Mouse (Mus musculus): ENCODE data around the gene I0C0044D17Rik. TPM values are rescaled to one million over a fixed set of nuclear protein-coding genes. Genes with fewer than 3 reads are reported as not detected.
"Not testable (repeated sequence)": the region's sequence is repeated elsewhere in the genome, so short reads cannot be mapped to it uniquely, and the experiment has no call there.

Gene I0C0044D17Rik
- polyA plus RNA-seq (2014; fragmentation: Nextera tagmentation; extraction: Ambion mirVana), result not detected in 2 replicates

DNA sequence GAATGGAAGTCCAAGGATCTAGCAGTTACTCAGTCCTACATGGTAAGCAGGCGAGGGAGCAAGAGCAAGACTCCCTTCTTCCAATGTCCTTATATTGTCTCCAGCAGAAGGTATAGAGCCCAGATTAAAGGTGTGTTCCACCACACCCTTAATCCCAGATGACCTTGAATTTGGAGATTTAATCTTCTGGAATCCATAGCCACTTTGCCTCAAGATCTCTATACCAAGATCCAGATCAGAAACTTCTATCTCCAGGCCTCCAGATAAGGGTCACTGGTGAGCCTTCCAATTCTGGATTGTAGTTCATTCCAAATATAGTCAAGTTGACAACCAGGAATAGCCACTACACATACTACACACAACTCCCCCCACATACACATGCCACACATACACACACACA lies at the start of gene I0C0044D17Rik:
Gene I0C0044D17Rik, minus strand, starts transcription at position 101 of the 400 bp plus-strand sequence.
- not testable (repeated sequence) for H3K9ac ChIP-seq (ENCODE audit: low read depth, low read length); H3K36me3 ChIP-seq (ENCODE audit: control insufficient read depth, insufficient read depth, low read length); H3K27me3 ChIP-seq (ENCODE audit: control insufficient read depth, insufficient read depth, low read length); H3K27ac ChIP-seq (ENCODE audit: low read depth, low read length); H3K9me3 ChIP-seq (replicated peaks; ENCODE audit: control insufficient read depth, low read length); H3K4me3 ChIP-seq (ENCODE audit: low read depth, low read length); H3K4me2 ChIP-seq; ATAC-seq (replicated peaks; ENCODE audit: insufficient number of reproducible peaks, low FRiP score, low TSS enrichment); H3K4me1 ChIP-seq (ENCODE audit: control insufficient read depth, insufficient read depth, low read length)
- WGBS (ENCODE audit: insufficient replicate concordance), result 90% methylated on average over 1 of the region's 1 CpGs

DNA sequence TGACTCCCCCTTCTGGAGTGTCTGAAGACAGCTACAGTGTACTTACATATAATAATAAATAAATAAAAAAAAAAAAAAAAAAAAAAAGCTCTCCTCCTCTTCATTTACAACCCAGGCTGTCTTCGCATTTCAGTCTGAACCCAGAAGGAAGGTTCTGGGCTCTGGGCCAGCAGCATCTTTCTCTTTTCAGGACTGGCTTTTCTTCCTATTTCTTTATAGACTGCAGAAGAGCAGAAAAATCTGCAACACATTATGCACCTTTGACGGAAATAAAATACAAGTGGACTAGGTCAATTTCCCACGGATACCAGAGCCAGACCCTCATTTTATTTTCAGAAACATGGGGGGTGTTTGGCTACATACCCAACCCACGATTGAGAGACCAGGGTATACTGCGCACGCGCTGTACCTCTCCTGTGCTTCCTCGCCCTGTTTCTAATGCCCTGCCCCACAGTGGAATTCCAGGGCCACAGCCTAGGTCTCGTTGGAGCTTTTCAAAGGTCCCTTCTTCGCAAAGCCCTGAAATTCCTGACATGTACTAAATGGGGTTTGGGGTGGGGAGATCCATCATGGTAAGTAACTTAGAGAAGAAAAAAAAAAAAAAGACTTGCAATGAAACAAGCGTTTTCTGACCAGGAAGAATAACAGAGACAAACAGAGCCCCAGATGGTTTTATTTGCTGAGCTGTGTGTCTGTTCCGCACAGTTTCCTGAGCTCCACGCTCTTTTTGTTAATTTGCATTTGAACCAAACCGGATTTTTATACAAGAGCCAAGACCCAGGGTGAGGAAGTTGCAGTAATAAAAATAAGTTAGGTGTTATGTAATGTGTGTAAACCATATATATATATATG lies 42.0 kb upstream of the I0C0044D17Rik start:
- no peak overlapping the region for H3K9ac ChIP-seq (ENCODE audit: low read depth, low read length)
- no peak overlapping the region for H3K27ac ChIP-seq (ENCODE audit: low read depth, low read length)
- H3K27me3 ChIP-seq (ENCODE audit: control insufficient read depth, insufficient read depth, low read length), result no peaks in the 10 kb centered on the region

DNA sequence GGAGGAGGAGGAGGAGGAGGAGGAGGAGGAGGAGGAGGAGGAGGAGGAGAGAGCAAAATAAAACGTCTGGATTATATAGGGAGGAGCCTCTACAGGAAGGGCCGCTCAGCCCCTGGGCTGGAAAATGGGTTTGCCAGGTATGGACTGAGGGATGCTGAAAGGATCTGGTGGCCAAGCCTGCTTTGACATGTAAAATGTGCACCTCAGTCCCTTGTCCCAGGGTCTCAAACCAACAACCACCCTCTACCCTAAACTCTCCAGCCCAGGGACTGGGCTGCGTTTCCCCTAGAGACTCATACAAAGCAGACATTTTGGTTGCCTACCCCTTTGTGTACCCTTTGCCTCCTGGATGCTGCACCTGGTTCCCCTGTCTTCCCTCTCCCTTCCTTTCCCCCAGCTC lies 40.9 kb upstream of the I0C0044D17Rik start:
- H3K9me3 ChIP-seq (replicated peaks; ENCODE audit: control insufficient read depth, low read length), result peaks cover 4% of the 10 kb centered on the region; the same call in 1 of the 2 replicates
- no peak for ATAC-seq (replicated peaks; ENCODE audit: insufficient number of reproducible peaks, low FRiP score, low TSS enrichment)
- H3K36me3 ChIP-seq (ENCODE audit: control insufficient read depth, insufficient read depth, low read length), result no peaks in the 10 kb centered on the region
- 88% methylated on average over 3 of the region's 3 CpGs for WGBS (ENCODE audit: insufficient replicate concordance)
- no peak overlapping the region for H3K9ac ChIP-seq (ENCODE audit: low read depth, low read length)
- H3K4me1 ChIP-seq (ENCODE audit: control insufficient read depth, insufficient read depth, low read length), result no peaks in the 10 kb centered on the region
- no peak overlapping the region for H3K4me2 ChIP-seq
- no peak overlapping the region for H3K27ac ChIP-seq (ENCODE audit: low read depth, low read length)
- H3K4me3 ChIP-seq (ENCODE audit: low read depth, low read length), result no peak overlapping the region
- H3K27me3 ChIP-seq (ENCODE audit: control insufficient read depth, insufficient read depth, low read length), result no peaks in the 10 kb centered on the region

More for the DNA sequence above, 42.0 kb upstream of the I0C0044D17Rik start:
- no peak for ATAC-seq (replicated peaks; ENCODE audit: insufficient number of reproducible peaks, low FRiP score, low TSS enrichment)
- Histone ChIP-seq H3K36me3 (ENCODE audit: control insufficient read depth, insufficient read depth, low read length) (no peaks in the 10 kb centered on the region), H3K4me3 (ENCODE audit: low read depth, low read length) (no peak overlapping the region), H3K4me1 (ENCODE audit: control insufficient read depth, insufficient read depth, low read length) (no peaks in the 10 kb centered on the region), H3K9me3 (replicated peaks; ENCODE audit: control insufficient read depth, low read length) (no peaks in the 10 kb centered on the region), H3K4me2 (no peak overlapping the region)
- 85% methylated on average over 14 of the region's 14 CpGs for WGBS (ENCODE audit: insufficient replicate concordance)

DNA sequence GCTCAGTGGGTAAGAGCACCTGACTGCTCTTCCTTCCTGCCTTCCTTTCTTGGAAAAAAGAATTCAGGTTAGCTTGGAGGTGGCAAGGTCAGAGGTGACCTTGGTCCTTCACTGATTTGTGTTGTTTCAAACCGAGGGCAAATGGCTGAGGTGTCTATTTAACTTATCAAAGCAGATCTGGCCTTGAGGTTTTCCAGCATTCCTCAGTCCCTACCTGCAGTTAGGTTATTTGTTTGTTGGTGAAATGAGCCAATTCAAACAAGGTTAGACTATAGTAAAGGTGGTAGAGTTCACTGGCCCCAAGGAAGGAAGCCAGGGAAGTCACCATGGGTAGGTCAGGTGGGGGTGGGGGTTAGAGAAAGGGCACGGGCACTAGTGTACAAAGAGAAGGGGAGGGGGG lies 40.5 kb upstream of the I0C0044D17Rik start:
- Histone ChIP-seq H3K27me3 (ENCODE audit: control insufficient read depth, insufficient read depth, low read length) (no peaks in the 10 kb centered on the region), H3K4me1 (ENCODE audit: control insufficient read depth, insufficient read depth, low read length) (no peaks in the 10 kb centered on the region), H3K9me3 (replicated peaks; ENCODE audit: control insufficient read depth, low read length) (peaks cover 4% of the 10 kb centered on the region; the same call in 1 of the 2 replicates), H3K27ac (ENCODE audit: low read depth, low read length) (no peak overlapping the region), H3K9ac (ENCODE audit: low read depth, low read length) (no peak overlapping the region), H3K4me2 (no peak overlapping the region), H3K4me3 (ENCODE audit: low read depth, low read length) (no peak overlapping the region), H3K36me3 (ENCODE audit: control insufficient read depth, insufficient read depth, low read length) (no peaks in the 10 kb centered on the region)
- ATAC-seq (replicated peaks; ENCODE audit: insufficient number of reproducible peaks, low FRiP score, low TSS enrichment), result no peak
- 43% methylated on average over 1 of the region's 2 CpGs for WGBS (ENCODE audit: insufficient replicate concordance)

DNA sequence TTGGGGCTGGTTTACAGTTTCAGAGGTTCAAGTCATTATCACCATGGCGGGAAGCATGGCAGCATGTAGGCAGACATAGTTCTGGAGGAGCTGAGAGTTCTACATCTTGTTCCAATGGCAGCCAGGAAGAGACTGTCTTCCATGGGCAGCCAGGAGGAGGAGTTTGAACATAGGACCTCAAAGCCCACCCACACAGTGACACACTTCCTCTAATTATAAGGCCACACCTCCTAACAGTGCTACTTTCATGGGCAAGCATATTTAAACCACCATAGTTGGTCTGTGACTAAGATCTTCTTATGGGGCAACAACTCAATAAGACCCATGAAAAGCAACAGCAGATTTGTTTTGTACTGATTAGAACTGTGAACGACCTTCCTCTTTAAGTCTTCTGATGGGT lies 39.8 kb upstream of the I0C0044D17Rik start:
- Histone ChIP-seq H3K4me3 (ENCODE audit: low read depth, low read length) (no peak overlapping the region), H3K27me3 (ENCODE audit: control insufficient read depth, insufficient read depth, low read length) (no peaks in the 10 kb centered on the region), H3K4me1 (ENCODE audit: control insufficient read depth, insufficient read depth, low read length) (no peaks in the 10 kb centered on the region), H3K36me3 (ENCODE audit: control insufficient read depth, insufficient read depth, low read length) (no peaks in the 10 kb centered on the region), H3K27ac (ENCODE audit: low read depth, low read length) (no peak overlapping the region), H3K4me2 (no peak overlapping the region), H3K9ac (ENCODE audit: low read depth, low read length) (no peak overlapping the region), H3K9me3 (replicated peaks; ENCODE audit: control insufficient read depth, low read length) (peaks cover 4% of the 10 kb centered on the region; the same call in 1 of the 2 replicates)
- WGBS (ENCODE audit: insufficient replicate concordance), result 84% methylated on average over 2 of the region's 2 CpGs
- ATAC-seq (replicated peaks; ENCODE audit: insufficient number of reproducible peaks, low FRiP score, low TSS enrichment), result no peak

DNA sequence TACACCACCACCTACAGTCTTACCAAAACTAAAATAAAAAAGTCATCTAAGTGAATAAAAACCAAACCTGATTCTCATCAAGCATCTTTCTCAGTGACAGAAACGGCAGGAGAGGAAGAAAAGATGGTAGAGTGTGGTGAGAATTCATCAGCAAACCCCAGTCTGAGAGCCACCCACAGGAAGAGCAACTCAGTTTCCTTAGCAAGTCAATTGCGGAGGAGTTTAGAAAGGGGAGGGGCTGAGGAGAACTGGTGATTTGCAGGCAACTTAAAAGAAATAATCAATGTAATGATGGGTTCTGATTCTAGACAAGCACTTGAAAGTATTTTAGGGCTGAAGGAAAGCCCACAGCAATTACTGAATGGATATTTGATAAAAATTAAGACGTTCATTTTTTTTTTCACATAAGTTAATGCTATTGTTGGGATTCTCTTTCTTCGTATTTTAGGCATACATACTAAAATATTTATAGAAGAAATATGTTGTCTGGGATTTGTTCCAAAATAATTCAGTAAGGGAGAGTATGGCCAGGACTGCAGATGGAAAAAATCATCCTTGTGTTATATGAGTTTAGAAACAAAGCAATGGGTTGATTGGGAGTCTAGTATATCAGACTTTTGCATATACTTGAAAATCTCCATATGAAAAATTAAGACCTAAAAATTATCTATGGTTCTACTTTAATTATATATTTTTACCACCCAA lies 34.7 kb upstream of the I0C0044D17Rik start:
- H3K9me3 ChIP-seq (replicated peaks; ENCODE audit: control insufficient read depth, low read length), result peaks cover 4% of the 10 kb centered on the region; the same call in 1 of the 2 replicates
- H3K27ac ChIP-seq (ENCODE audit: low read depth, low read length), result no peak overlapping the region
- no peaks in the 10 kb centered on the region for H3K27me3 ChIP-seq (ENCODE audit: control insufficient read depth, insufficient read depth, low read length)
- no peaks in the 10 kb centered on the region for H3K36me3 ChIP-seq (ENCODE audit: control insufficient read depth, insufficient read depth, low read length)
- 73% methylated on average over 4 of the region's 4 CpGs for WGBS (ENCODE audit: insufficient replicate concordance)
- no peak overlapping the region for H3K4me2 ChIP-seq
- no peak overlapping the region for H3K4me3 ChIP-seq (ENCODE audit: low read depth, low read length)
- H3K9ac ChIP-seq (ENCODE audit: low read depth, low read length), result no peak overlapping the region
- 0 out of 2 replicates have a peak, but pooled peaks cover 5% of the 10 kb centered on the region for H3K4me1 ChIP-seq (ENCODE audit: control insufficient read depth, insufficient read depth, low read length)
- ATAC-seq (replicated peaks; ENCODE audit: insufficient number of reproducible peaks, low FRiP score, low TSS enrichment), result no peak

DNA sequence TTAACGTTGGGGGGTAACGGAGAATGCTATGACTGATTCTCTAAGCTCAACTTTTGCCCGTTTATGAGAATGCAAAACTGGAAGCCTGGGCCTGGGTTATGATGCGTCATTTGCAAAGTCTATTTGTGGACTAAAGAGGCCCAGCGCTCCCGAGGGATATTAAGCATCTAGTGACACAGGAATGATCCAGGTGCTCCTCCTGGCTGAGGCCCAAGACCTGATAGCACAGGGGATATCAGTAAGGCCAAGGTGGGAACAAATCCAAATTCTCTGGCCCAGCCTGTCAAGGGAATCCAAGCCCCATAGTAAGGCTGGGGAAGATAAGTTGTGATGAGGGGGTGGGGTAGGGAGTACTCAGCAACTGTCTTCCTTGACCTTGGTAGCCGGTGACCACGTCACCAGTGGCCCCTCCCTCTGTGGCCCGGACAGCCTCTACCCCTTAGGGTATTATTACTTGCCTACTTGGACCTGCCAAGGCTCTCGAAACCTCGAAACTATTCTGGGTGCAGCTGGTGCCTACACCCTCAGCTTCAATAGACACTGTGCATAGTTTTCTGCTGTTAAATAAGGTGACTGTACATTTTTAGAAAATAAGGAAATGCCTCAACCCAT lies 33.5 kb upstream of the I0C0044D17Rik start:
- no peak overlapping the region for H3K4me3 ChIP-seq (ENCODE audit: low read depth, low read length)
- no peak overlapping the region for H3K4me2 ChIP-seq
- ATAC-seq (replicated peaks; ENCODE audit: insufficient number of reproducible peaks, low FRiP score, low TSS enrichment), result 0 out of 2 replicates have a peak, but pooled peaks have one; percentile 49
- H3K27ac ChIP-seq (ENCODE audit: low read depth, low read length), result no peak overlapping the region
- 64% methylated on average over 11 of the region's 11 CpGs for WGBS (ENCODE audit: insufficient replicate concordance)
- H3K4me1 ChIP-seq (ENCODE audit: control insufficient read depth, insufficient read depth, low read length), result 0 out of 2 replicates have a peak, but pooled peaks cover 5% of the 10 kb centered on the region
- H3K27me3 ChIP-seq (ENCODE audit: control insufficient read depth, insufficient read depth, low read length), result no peaks in the 10 kb centered on the region
- H3K9ac ChIP-seq (ENCODE audit: low read depth, low read length), result no peak overlapping the region
- peaks cover 4% of the 10 kb centered on the region; the same call in 1 of the 2 replicates for H3K9me3 ChIP-seq (replicated peaks; ENCODE audit: control insufficient read depth, low read length)
- no peaks in the 10 kb centered on the region for H3K36me3 ChIP-seq (ENCODE audit: control insufficient read depth, insufficient read depth, low read length)

DNA sequence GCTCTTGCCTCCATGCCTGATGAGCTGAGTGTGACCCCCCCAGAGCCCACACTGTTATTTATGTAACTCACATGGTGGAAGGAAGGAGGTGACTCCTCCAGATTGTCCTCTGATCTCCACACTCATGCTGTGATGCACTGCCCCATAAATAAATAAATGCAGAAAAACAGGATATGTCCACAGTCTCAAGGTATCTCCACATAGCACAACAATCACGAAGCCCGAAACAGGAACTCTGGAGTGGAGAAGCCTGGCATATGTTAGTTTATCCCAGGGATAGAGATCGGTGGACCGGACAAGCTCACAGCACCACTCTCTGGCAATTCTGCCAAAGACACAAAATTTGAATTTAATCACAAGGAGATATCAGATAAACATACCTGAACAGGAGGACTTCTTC lies 30.3 kb upstream of the I0C0044D17Rik start:
- Histone ChIP-seq H3K4me1 (ENCODE audit: control insufficient read depth, insufficient read depth, low read length) (0 out of 2 replicates have a peak, but pooled peaks cover 5% of the 10 kb centered on the region), H3K4me3 (ENCODE audit: low read depth, low read length) (no peak overlapping the region), H3K4me2 (no peak overlapping the region), H3K9ac (ENCODE audit: low read depth, low read length) (no peak overlapping the region), H3K9me3 (replicated peaks; ENCODE audit: control insufficient read depth, low read length) (no peaks in the 10 kb centered on the region), H3K27ac (ENCODE audit: low read depth, low read length) (no peak overlapping the region), H3K27me3 (ENCODE audit: control insufficient read depth, insufficient read depth, low read length) (no peaks in the 10 kb centered on the region), H3K36me3 (ENCODE audit: control insufficient read depth, insufficient read depth, low read length) (no peaks in the 10 kb centered on the region)
- 70% methylated on average over 4 of the region's 4 CpGs for WGBS (ENCODE audit: insufficient replicate concordance)
- ATAC-seq (replicated peaks; ENCODE audit: insufficient number of reproducible peaks, low FRiP score, low TSS enrichment), result no peak
